Mouse (Mus musculus): ENCODE results near the gene Nox4. TPM values are rescaled to one million over a fixed set of nuclear protein-coding genes. Genes with fewer than 3 reads are reported as not detected.

The Nox4 gene
- total RNA-seq (2021), result under 1 TPM; 0.56 to 0.61 TPM

DNA sequence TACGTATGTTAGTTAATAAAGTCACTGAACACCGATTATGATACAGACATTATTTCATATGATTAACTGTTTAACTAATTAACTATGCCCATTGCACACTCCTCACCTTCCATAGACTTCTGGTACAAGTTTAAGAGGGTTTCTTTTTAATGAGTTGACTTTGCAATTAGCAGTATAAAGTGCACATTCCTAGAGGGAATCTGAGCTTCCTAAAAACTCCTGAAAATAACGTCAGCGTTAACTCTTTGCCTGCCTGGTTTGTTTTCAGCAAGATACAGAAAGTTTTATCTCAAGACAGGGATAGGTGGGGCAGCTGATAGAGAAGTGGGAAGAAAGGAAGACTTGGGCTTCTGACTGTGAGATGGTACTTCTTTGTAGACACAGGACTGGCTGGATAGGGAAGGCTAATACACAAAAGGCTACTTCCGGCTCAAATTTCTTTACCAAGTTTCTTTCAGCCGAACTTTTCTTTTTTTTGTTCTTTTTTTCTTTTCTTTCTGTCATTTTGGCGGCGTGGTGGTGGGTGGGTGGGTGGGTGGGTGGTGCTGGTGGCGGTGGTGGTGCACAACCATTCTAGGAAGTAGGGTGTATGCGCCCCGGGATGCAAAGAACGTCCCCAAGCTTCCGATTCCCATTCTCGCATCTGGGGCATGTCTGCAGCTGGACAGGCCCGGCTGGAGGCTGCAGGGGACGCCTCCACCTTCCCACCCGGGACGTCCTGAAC, at the start of gene Nox4:
Gene Nox4 (plus strand): TSS at position 241 of the 724 bp plus-strand sequence.
- intact Hi-C loops (cut with DNase I), result no loop called here
- no peak for DNase-seq (ENCODE audit: extremely low spot score in 1 of 2, low spot score in 2 of 2)

DNA sequence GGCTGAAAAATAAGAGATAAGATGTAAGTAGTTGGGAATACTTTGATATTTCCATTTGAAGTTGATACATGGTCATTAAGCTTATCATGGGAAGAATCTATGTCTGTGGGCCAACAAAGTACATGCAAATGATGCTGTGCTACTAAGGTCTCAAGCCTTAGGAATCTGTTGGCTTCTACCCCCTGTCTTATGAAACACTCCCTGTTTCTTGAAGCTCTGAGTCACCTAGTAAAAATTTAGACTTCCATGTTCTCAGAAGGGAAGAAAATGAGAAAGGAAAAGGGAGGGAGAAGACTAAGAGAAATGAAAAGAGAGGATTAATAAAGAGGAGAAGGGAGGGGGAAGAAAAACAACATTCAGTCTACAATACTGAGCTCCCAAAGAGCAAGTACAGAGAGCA, 41.1 kb upstream of the Nox4 start:
- intact Hi-C loops (cut with DNase I), result no loop called here

DNA sequence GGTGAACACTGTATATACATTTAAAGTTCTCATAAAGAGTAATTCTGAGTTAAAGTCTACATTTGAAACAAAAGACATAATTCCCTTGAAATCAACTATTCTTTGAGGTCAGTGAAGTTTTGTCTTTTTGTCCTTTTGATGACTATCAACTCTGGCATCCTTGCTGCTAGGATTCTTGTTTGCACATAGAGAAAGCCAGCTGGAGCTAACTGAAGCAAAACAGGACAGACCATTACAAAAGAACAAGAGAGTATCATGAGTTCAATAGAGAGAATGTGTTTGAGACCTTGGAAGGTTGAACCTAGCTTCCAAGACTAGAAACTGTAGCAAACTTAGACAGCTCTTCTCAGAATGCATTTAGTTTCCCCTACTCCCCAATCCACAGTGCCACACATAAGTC, 24.2 kb upstream of the Nox4 start:
- intact Hi-C loops (cut with DNase I), result no loop called here

More for the DNA sequence above, 41.1 kb upstream of the Nox4 start:
- no peak for DNase-seq (ENCODE audit: extremely low spot score in 1 of 2, low spot score in 2 of 2)

DNA sequence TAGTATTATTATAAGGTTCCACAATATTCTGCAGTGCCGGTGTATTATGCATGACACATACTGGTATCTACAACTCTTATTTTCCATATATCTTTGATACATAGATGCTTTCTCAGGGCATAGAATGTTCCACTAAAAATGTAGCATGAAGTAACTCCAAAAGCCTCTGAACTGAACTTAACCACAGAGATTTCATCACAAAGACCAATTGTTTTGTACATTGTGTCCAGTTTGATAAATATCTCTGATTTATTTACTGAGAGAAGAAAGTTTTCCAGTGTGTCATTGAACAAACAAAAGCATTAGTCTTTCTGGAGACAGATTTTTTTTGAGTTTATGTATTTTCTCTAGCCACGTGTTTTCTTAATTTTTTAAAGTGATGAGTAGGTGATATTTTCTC, 23.1 kb upstream of the Nox4 start:
- DNase-seq (ENCODE audit: extremely low spot score in 1 of 2, low spot score in 2 of 2), result no peak
- intact Hi-C loops (cut with DNase I), result no loop called here

More for the DNA sequence above, 24.2 kb upstream of the Nox4 start:
- DNase-seq (ENCODE audit: extremely low spot score in 1 of 2, low spot score in 2 of 2), result no peak

DNA sequence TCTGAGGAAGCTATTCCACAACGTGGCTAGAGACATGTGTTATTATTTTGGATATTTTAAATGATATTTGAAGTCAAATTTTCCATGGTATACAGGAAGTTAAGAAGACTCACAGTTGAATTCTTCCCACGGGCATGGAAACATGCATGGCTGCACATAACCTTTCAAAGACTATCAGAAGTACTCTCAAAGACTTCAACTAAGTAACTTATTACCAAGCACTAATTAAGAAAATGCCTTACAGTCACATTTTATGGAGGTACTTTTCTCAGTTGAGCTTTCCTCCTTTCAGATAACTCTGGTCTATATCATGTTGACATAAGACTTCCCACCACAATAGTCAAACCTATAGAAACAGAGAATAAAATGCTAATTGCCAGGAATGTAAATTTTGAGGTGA, 20.3 kb upstream of the Nox4 start:
- intact Hi-C loops (cut with DNase I), result no loop called here
- DNase-seq (ENCODE audit: extremely low spot score in 1 of 2, low spot score in 2 of 2), result no peak

DNA sequence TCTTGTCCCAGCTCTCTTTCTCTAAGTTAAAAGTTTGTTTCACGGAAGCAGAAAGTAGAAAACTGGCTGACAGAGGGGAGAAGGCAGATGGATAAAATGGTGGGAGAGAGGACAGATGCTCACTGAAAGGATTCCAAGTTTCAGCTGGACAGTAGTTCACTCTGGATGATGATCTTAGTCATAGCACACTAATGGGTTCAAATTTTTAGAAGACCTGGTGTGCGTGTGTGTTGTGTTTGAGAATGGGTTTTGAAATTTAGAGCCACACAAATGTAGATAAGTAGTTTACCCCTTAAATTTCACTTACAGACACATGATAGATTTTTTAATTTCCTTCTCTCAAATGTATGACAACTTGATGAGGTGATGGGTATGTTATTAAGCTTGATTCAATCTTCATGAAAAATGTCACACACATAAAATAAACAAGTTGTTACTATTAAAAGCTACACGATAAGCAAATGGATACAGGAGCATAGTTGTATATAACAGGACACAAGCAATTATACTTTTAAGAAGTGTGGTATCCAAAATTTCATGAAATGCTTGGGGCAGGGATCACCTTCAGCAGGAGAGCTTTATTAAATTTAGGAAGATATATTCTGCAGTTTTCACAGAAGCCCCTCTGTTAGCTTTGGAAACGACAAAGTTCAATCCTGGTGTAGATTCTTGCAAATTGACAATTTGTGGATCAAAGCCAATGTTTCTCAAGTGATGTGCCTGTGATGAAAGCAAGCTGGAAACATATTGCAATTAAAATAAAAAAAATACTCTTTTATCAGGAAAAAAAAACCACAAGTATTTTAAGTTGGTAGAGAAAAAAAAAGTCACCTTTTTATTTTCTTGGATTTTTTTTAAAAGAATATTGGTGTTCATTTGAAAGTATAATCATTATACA, 18.6 kb upstream of the Nox4 start:
- intact Hi-C loops (cut with DNase I), result no loop called here
- no peak for DNase-seq (ENCODE audit: extremely low spot score in 1 of 2, low spot score in 2 of 2)

DNA sequence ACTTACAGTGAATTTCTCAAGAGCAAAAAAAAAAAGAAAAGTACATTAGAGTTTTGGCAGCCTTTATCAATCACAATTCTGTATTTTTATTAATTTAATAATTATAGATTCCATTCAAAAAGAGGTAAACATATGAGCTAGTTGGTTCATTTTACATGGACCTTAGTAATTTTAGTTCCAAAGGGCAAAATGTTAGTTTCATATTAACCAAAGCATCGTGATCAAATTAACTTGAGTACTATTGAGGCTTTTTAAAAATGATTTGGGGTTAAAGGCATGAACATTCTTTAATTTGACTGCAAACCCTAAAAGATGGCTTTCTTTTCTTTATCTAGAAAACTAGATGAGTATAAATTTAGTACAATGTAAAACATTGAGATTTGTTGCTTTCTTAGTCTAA, 16.4 kb upstream of the Nox4 start:
- intact Hi-C loops (cut with DNase I), result no loop called here

DNA sequence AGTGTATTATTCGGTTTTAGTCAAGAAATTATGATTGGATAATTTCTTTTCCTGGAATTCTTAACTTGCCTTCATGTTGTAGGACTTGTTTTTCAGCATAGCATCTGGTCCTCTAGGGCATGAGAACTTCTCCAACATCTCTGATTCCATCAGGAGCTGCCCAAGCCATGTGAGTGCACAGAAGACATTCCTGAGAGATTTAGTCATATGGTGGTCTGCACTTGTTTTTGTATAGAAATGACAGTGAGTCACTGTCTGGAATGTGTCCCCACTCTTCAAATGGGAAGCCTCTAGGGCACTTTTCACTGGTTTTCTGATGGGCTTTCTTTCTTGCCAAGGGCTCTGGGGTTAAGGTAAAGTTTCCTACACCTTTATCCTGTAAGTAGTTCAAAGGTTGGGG, 4.8 kb upstream of the Nox4 start:
- intact Hi-C loops (cut with DNase I), result no loop called here
- no peak for DNase-seq (ENCODE audit: extremely low spot score in 1 of 2, low spot score in 2 of 2)

More for the DNA sequence above, 16.4 kb upstream of the Nox4 start:
- DNase-seq (ENCODE audit: extremely low spot score in 1 of 2, low spot score in 2 of 2), result no peak

DNA sequence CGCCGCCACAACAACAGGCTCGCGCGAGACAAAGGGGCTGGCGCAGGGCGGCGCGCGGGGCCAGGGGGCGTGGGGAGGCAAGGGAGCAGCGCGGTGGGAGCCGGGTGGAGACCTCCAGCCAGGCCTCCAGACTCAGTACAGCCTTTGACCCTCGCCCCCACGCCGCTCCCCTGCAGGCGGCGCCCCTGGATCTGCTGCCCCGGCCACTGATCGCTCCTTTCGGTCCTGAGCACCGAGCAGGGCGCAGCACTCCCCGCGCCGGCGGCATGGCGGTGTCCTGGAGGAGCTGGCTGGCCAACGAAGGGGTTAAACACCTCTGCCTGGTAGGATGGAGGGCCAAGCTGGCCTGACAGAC, 661 bp downstream of the Nox4 start:
- intact Hi-C loops (cut with DNase I), result no loop called here
- DNase-seq (ENCODE audit: extremely low spot score in 1 of 2, low spot score in 2 of 2), result peak; percentile 1 to 71

DNA sequence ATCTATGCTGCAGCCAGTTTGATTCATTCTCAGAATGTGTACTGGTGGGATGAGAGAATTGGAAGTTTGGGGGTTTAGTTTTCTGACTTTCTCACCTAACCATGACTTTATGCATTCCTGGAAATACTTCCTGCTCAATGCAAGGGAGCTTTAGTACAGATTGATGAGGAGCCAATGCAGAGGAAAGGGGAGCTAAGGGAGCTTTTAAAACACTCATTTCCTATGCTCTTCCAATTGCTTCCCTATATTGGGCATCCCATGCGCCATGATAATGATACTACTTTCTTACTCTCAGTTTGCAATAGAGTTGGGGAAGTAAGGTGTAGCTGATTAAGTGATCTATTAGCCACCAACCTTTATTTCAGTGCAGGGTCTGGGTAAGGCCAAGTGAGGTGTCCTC, 1.0 kb downstream of the Nox4 start:
- DNase-seq (ENCODE audit: extremely low spot score in 1 of 2, low spot score in 2 of 2), result no peak
- intact Hi-C loops (cut with DNase I), result no loop called here

DNA sequence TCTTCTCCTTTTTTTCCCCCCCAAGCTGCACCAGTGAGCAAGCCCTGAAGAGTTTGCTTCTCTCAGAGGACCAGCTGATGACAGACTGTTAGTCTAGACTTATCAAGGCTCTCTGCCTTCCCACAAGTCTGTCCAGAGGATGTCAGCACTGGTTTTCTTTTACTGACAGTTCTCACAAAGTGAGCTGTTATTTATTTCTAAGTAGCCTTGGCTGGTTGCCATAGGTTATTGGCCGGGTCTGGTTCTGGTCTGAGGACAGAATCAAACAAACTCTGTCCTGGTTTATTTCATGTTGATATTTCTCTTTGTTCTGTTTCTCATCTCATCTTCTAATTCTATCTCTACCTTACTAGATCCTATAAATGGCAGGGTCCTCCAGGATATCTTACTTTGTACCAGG, 2.0 kb downstream of the Nox4 start:
- intact Hi-C loops (cut with DNase I), result no loop called here
- no peak for DNase-seq (ENCODE audit: extremely low spot score in 1 of 2, low spot score in 2 of 2)

DNA sequence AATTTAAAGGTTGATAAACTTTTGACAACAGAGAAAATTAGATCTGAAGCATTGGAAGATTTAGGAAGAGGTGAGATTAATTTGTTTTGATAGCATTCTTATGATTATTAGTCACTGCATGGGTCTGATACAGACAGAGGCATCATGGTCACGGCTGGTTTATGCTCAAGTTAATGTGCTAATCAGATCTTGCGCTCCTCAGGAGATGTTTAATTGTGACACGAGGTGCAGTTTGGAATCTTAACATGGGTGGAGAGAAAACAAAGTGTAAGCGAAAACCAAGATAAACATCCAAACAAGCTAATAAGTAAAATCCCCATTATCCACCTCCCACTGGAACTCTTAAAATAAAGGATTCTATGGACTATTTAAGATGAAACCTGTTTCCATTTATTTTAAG, 6.2 kb downstream of the Nox4 start:
- DNase-seq (ENCODE audit: extremely low spot score in 1 of 2, low spot score in 2 of 2), result no peak
- intact Hi-C loops (cut with DNase I), result no loop called here

DNA sequence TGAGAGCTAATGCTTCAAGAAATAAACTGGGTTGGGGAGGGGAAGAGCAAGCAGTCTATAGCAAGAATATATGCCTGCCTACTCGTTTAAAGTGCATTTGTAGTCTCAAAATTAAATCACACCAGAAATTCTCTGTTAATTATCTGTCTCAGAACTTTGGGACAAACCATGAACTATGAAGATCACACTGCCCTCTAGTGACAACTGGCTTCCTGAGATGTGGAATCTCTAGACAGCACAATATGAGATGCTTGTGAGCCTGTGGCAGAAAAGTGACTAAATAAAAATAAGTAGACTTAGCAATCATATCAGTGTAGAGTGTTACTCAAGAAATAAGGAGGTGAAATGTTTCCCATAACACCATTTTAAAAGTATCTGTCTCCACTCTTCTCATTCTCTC, 31.3 kb downstream of the Nox4 start:
- intact Hi-C loops (cut with DNase I), result loop anchor here (2.0 kb wide), 1 partner anchor 164 kb away; no protein-coding TSS in a partner anchor
- peak; percentile 30 to 34 for DNase-seq (ENCODE audit: extremely low spot score in 1 of 2, low spot score in 2 of 2)

DNA sequence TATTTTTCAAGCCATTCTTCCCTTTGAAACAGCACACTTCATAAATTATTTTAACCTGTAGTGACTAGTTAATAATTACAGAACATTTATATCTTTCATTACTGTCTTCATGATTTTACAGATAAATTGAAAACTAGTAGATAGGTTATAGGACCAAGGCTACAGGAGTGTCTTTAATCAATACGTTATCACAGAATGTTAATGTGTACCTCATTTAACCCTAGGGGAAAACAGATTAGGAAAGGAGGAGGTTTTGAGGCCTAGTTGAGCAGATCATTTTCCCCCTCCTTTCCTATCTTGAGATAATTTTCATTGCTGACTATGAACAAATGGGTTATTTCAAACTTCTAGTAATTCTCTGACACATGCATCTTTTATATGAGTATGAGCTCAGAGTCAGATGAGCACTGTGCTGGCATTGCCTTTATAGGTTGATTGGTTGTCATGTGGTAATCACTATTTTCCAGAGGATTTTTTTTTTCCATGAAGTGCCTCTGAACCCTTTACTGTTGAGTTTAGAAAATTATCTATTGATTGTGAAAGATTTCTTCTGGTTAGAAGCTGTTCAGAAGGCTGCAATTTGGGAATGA, 57.9 kb downstream of the Nox4 start:
- no peak for DNase-seq (ENCODE audit: extremely low spot score in 1 of 2, low spot score in 2 of 2)
- intact Hi-C loops (cut with DNase I), result no loop called here

DNA sequence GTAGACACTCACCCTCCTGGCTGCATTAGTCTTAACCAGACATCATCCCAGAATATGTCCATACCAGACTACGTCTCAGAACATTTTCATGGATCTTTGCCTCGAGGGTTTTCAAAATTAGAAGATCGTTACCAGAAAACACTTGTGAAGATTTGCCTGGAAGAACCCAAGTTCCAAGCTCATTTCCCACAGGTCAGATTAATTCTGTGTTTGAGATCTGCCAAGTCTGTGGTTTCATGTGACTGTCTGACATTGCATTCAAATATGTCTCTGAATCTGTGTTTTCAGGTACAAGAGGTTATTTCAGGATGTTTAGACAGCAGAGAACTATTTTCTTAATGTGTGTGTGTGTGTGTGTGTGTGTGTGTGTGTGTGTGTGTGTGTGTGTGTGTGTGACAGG, 75.7 kb downstream of the Nox4 start:
- intact Hi-C loops (cut with DNase I), result no loop called here
- no peak for DNase-seq (ENCODE audit: extremely low spot score in 1 of 2, low spot score in 2 of 2)

DNA sequence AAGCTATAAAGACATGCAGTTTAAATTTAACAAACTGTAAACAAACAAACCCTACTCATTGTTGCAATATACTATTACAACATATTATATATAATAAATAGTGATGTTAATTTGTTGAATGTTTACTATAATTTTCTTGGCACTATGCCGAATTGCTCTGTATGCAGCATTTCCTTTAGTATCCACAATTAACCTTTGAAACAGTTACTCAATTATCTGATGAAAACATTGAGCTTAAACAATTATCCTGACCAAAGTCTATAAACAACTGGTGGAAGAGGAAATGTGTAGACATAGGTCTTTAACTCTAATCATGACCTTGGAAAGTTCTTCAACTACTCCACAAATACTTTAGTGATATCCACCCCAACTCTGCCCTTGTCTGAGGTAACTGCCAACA, 76.2 kb downstream of the Nox4 start:
- intact Hi-C loops (cut with DNase I), result no loop called here
- no peak for DNase-seq (ENCODE audit: extremely low spot score in 1 of 2, low spot score in 2 of 2)

DNA sequence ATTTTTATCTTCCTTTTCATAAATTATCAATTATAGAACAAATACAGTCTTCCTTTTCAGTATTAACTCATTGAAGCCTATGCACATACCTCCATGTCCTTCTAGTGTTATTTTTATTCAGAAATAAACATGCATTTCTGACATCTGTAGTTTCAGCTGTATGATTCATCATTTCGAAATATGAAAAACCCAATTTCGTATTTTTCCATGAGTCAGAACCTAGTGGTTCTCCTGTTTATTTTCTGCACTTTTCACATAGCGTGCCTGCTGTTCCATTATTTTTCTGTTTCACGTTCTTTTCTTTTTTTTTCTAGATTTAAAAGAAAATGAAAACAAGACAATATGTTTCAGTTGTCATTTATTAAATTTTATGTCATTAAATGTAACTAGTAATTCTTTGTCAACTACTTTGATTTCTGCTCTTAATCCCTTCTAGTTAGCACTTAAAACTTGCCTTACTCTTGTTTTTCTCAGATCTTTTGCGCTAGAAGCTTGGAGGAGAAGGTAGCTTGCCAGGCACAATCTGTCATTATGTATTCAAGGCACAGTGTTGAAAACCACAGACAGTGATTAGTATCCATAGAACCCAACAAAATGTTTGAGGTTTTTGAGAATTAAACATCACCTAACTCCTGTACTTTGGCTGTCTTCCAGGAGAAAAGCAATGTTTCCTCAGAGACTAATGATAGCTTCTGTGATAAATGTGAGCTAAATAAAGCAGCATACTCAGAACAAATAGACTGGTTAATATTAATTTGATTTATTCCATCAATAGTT, 85.1 kb downstream of the Nox4 start:
- intact Hi-C loops (cut with DNase I), result no loop called here
- no peak for DNase-seq (ENCODE audit: extremely low spot score in 1 of 2, low spot score in 2 of 2)

DNA sequence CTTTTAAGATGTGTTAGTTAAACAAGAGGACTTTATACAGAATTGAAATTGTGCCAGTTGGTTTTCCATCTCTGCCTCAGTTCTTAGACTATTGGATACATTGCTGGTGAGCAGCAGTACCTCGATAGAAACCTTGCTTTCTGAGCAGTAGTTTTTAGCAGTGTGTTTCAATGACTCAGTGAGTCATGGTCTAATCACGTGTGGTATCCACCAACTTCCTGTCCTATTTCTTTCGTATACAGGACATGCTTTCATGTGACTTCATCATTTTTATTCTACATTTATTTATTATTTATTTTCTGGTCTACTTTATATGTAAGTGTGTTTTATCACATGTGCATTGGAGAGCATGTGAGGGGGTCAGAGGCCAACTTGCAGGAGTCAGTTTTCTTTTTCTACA, 99.7 kb downstream of the Nox4 start:
- intact Hi-C loops (cut with DNase I), result no loop called here
- no peak for DNase-seq (ENCODE audit: extremely low spot score in 1 of 2, low spot score in 2 of 2)

DNA sequence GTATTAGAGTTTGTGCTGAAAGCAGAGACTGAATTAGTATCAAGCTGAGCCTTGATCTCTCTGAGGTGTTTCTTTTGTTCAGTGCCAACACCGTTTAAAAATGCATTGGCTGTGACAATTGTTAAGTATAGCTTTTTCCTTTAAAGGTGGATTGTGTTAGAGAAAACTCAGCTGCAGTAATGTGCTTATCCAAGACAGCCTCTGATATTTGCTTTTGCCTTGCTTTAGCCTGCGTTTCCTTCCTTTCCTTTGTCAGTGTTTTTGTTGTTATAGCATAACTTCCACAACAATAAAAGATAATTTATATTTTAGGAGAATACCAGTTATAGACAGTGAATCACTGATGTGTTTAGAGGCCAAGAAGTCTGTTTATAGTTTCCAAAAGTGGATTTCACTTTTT, 106.9 kb downstream of the Nox4 start:
- intact Hi-C loops (cut with DNase I), result no loop called here
- DNase-seq (ENCODE audit: extremely low spot score in 1 of 2, low spot score in 2 of 2), result no peak
